Mouse (Mus musculus) liver, embryonic 12.5 days (tissue): Measurements from ENCODE around the gene Tbc1d22a. TPM values are rescaled to one million over a fixed set of nuclear protein-coding genes. Genes with fewer than 3 reads are reported as not detected.

Experiments
- ATAC-seq: fragments of 200-750 bp; cut with Nextera tagmentation; 2 replicates; pipeline ENCODE4 v1.8.0; 2017; ENCODE audit warnings: moderate number of reproducible peaks, mild to moderate bottlenecking, moderate library complexity
- H3K27ac ChIP-seq: fragments of 300-500 bp; sonication (generic); 2 replicates; pipeline ENCODE4 v1.5.1; 2016; ENCODE audit warnings: mild to moderate bottlenecking
- H3K27me3 ChIP-seq: fragments of 300-500 bp; sonication (generic); replicated peaks from 2 replicates; pipeline ENCODE4 v1.6.1; 2016; ENCODE audit warnings: mild to moderate bottlenecking, moderate library complexity
- H3K36me3 ChIP-seq: fragments of 300-500 bp; sonication (generic); 2 replicates; pipeline ENCODE4 v1.6.1; 2016; ENCODE audit warnings: mild to moderate bottlenecking, moderate library complexity
- H3K4me1 ChIP-seq: fragments of 300-500 bp; sonication (generic); 2 replicates; pipeline ENCODE4 v1.6.1; 2016
- H3K4me2 ChIP-seq: fragments of 300-500 bp; sonication (generic); 2 replicates; pipeline ENCODE4 v1.6.1; 2016; ENCODE audit warnings: mild to moderate bottlenecking, moderate library complexity
- H3K4me3 ChIP-seq: fragments of 300-500 bp; sonication (generic); 2 replicates; pipeline ENCODE4 v1.5.1; 2016; ENCODE audit warnings: mild to moderate bottlenecking, moderate library complexity
- H3K9ac ChIP-seq: fragments of 300-500 bp; sonication (generic); 2 replicates; pipeline ENCODE4 v1.6.1; 2016; ENCODE audit warnings: mild to moderate bottlenecking, moderate library complexity
- H3K9me3 ChIP-seq: fragments of 300-500 bp; sonication (generic); replicated peaks from 2 replicates; pipeline ENCODE4 v1.6.1; 2016; ENCODE audit warnings: mild to moderate bottlenecking, moderate library complexity
- WGBS: fragments of 180-500 bp; shearing (Covaris S2); methylation state at CpG from one replicate; pipeline ENCODE4 v1.1.7; 2016; ENCODE audit not compliant: insufficient replicate concordance; 5-methylcytosine and 5-hydroxymethylcytosine counted together
- polyA plus RNA-seq: library from polyadenylated mRNA; unstranded; fragments of >200 nt; fragmentation: Nextera tagmentation; extraction: Ambion mirVana; gene quantifications from 2 replicates; pipeline ENCODE4 v1.2.1, GENCODE M21; 2016

Gene Tbc1d22a
- polyA plus RNA-seq, 1 experiment from 2014 or later: 9.2 TPM

DNA sequence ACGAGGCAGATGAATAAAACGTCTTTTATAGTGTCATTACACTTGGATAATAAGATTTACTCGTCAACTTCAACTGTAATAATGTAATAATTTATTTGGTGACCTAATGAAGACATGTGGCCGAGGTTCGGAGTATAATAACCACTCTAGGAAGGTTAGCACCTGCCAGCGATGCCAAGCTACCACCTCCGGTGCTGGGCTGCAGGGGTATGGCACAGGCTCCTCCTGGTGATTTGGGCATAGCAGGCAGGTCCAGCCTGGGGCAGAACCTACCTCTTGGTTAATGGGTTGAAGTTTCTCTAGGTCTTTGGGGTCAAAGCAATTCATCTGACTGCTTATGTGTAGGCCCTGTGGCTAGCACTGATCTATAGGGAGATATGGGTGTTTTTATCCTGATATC is 296.9 kb downstream of the Tbc1d22a start:
- Histone ChIP-seq H3K27ac (no peak overlapping the region), H3K9me3 (no peaks in the 10 kb centered on the region), H3K27me3 (no peaks in the 10 kb centered on the region), H3K4me2 (no peak overlapping the region), H3K36me3 (no peaks in the 10 kb centered on the region), H3K4me1 (no peaks in the 10 kb centered on the region), H3K4me3 (no peak overlapping the region), H3K9ac (no peak overlapping the region)
- ATAC-seq: no peak
- WGBS: 72% methylated on average over 7 of the region's 7 CpGs

DNA sequence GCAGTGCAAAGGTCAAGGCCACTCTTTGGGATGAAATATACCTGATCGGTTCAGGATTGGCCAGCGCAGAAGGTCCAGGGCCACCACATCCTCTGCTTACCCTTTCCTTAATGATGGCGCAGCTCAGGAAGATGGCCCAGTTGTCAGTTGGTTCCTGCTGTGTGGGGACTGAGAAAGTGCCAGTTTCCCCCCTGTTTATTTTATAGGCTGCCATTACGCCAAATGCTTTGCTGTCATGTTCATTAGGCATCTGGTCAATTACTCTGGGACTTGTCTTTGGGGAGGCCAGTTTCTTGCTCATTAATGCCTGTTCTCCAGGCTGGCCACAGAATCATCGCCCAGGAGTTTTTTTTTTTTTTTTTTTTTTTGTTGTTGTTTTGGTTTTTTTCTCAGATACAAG is 299.1 kb downstream of the Tbc1d22a start:
- Histone ChIP-seq H3K9ac (no peak overlapping the region), H3K27me3 (no peaks in the 10 kb centered on the region), H3K9me3 (no peaks in the 10 kb centered on the region), H3K4me1 (no peaks in the 10 kb centered on the region), H3K4me2 (no peak overlapping the region), H3K36me3 (no peaks in the 10 kb centered on the region), H3K27ac (no peak overlapping the region), H3K4me3 (no peak overlapping the region)
- no peak for ATAC-seq
- WGBS: 69% methylated on average over 5 of the region's 5 CpGs

DNA sequence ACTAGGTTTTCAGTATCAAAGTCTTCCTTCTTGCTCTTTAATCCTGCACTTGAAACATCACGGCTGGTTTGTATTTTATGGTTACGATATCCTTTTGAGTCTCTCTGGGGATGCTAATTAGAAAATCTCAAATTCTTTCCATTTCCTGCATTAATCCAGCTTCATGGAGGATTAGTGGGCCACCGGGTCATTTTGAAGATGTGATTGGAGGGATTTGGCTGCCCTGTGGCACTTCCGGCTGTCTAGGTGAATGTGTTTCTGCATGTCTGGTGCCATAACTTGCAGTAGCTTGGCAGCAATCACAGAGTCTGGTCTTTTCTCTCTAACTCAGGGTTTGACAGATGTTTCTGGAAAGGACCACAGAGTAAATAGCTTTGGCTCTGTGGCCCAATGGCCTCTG is 305.9 kb downstream of the Tbc1d22a start:
- H3K27me3 ChIP-seq: no peaks in the 10 kb centered on the region
- no peaks in the 10 kb centered on the region for H3K4me1 ChIP-seq
- H3K9me3 ChIP-seq: no peaks in the 10 kb centered on the region
- no peak overlapping the region for H3K9ac ChIP-seq
- no peak overlapping the region for H3K27ac ChIP-seq
- ATAC-seq: no peak
- H3K36me3 ChIP-seq: no peaks in the 10 kb centered on the region
- H3K4me2 ChIP-seq: no peak overlapping the region
- no peak overlapping the region for H3K4me3 ChIP-seq
- 83% methylated on average over 4 of the region's 4 CpGs for WGBS

DNA sequence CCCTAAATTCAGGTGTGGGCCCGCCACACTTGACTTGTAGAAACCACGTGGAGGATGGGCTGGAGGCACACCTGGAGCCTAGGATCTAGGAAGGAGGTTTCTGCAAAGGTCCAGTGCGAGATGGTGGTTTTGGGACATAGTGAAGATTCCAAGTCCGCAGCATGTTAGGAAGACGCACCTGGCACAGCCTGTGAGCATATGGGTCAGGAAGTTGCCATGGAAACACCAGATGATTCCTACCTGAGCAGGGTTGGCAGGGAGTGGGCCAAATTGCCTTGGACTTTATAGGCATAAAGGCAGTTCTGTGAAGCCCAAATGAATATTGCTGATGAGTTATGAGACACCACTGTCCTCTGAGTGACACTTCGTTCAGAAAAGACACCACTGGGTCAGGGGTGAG is 321.1 kb downstream of the Tbc1d22a start:
- Histone ChIP-seq H3K9me3 (no peaks in the 10 kb centered on the region; the same call in 1 of the 2 replicates), H3K27ac (no peak overlapping the region), H3K4me2 (no peak overlapping the region), H3K36me3 (no peaks in the 10 kb centered on the region), H3K4me1 (no peaks in the 10 kb centered on the region), H3K27me3 (no peaks in the 10 kb centered on the region), H3K4me3 (no peak overlapping the region), H3K9ac (no peak overlapping the region)
- ATAC-seq: no peak
- WGBS: 62% methylated on average over 6 of the region's 6 CpGs

DNA sequence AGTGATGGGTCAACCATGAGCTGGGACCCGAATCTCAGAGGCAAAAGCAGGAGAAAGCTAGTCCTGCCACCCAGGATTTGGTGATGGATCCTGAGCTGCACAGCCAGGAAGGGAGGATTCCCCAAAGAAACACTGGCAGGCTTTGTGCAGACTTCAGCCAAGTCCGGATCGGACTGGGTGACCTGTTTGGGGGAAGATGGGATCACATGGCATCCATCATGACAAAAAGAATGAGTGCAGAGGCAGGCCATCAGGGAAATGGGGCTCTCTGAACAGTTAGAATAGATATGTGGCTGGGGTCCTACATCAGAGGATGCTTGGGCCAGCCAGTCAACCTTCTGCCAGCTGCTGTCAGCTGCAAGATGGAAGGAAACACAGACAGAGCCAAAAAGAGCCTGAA is 328.1 kb downstream of the Tbc1d22a start:
- WGBS: 50% methylated on average over 3 of the region's 3 CpGs
- no peak for ATAC-seq

DNA sequence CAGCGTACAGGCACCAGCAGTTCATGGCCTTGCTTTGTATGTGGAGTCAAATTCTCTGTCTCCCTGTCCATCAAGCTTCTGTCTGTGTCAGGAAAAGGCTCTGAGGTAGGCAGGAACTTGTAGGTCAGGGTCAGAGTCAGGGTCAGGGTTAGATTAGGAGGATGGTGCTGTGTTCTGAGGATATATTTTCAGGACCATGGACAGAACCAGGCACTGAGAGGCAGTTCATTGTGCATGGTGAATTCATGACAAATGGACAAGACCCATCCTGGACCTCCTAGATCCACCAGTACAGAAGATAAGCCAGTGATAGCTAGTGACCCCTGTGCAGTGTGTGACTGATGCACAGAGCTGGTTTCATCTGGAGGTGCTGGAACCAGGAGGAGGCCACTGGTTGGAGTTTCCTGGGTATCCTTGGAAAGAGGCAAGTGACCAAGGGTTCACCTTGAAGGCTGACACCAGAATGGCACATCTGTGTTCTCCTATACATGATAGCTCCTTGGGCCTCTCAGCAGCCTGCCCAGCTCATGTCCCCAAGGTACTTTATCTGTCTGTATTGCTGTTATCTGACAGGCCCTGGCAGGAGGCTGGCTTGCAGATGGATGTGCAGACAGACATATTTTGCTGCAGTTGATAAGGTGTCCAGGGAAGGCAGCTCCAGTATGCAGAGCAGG is 330.0 kb downstream of the Tbc1d22a start:
- H3K4me2 ChIP-seq: no peak overlapping the region
- H3K36me3 ChIP-seq: no peaks in the 10 kb centered on the region
- no peaks in the 10 kb centered on the region for H3K4me1 ChIP-seq
- no peak overlapping the region for H3K27ac ChIP-seq
- WGBS: 62% methylated on average over 1 of the region's 1 CpGs
- no peak overlapping the region for H3K9ac ChIP-seq
- 0 out of 2 replicates have a peak, but pooled peaks cover 10% of the 10 kb centered on the region for H3K9me3 ChIP-seq
- no peaks in the 10 kb centered on the region for H3K27me3 ChIP-seq
- ATAC-seq: no peak
- H3K4me3 ChIP-seq: no peak overlapping the region

More for the DNA sequence above, 328.1 kb downstream of the Tbc1d22a start:
- no peak overlapping the region for H3K4me3 ChIP-seq
- no peaks in the 10 kb centered on the region for H3K4me1 ChIP-seq
- no peak overlapping the region for H3K27ac ChIP-seq
- H3K9me3 ChIP-seq: no peaks in the 10 kb centered on the region; the same call in 1 of the 2 replicates
- no peak overlapping the region for H3K4me2 ChIP-seq
- no peaks in the 10 kb centered on the region for H3K36me3 ChIP-seq
- H3K9ac ChIP-seq: no peak overlapping the region
- H3K27me3 ChIP-seq: no peaks in the 10 kb centered on the region

Other genes with a start within 250 kb of the Tbc1d22a start
- 0.11 and 0.25 TPM in 2 replicates for gene Celsr1, start 180.7 kb upstream of the Tbc1d22a start, polyA plus RNA-seq
- gene Gramd4, start 156.8 kb upstream of the Tbc1d22a start, polyA plus RNA-seq: 14.4 and 15.1 TPM in 2 replicates
- gene Cerk, start 28.3 kb upstream of the Tbc1d22a start, polyA plus RNA-seq: 5.7 and 5.9 TPM in 2 replicates